Mouse (Mus musculus) heart, embryonic 10.5 days (tissue): ENCODE results near the gene Sypl. TPM values are rescaled to one million over a fixed set of nuclear protein-coding genes. Genes with fewer than 3 reads are reported as not detected.

Source experiments
- polyA plus RNA-seq: library from polyadenylated mRNA; unstranded; fragments of >200 nt; fragmentation: Nextera tagmentation; extraction: Ambion mirVana; gene quantifications from 2 replicates; pipeline ENCODE4 v1.2.1, GENCODE M21; 2016

The Sypl gene
- polyA plus RNA-seq, 1 experiment from 2014 or later, result 80.8 TPM

Other genes starting within 250 kb of the Sypl start
- 22.2 and 28.4 TPM in 2 replicates for gene Nampt, start 134.3 kb upstream of the Sypl start, polyA plus RNA-seq
- 0.43 and 0.59 TPM in 2 replicates for gene Cdhr3, start 139.0 kb downstream of the Sypl start, polyA plus RNA-seq
- 11.5 and 13.6 TPM in 2 replicates for gene Atxn7l1, start 193.8 kb downstream of the Sypl start, polyA plus RNA-seq